Mouse (Mus musculus): ENCODE data around the gene 1810010D01Rik. TPM values are rescaled to one million over a fixed set of nuclear protein-coding genes. Genes with fewer than 3 reads are reported as not detected.

1810010D01Rik gene
- polyA plus RNA-seq, 2 experiments: 0.61 to 2.8 TPM

DNA sequence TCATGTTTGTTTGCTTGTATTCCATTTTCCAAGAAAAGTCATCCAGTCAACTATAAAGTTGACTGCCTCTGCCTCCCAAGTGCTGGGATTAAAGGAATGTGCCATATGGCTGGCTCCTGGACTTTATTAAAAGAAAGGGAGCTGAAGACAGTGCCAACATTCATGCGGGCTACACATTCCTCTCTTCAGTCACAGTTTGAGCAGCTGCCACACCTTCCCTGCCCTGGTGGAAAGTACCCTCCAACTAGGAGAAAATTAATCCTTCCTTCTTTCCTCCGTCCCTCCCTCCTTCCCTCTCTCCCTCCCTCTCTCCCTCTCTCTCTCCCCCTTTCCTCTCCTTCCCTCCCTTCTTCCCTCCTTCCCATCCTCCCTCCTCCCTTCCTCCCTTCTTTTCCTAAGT, 8.2 kb downstream of the 1810010D01Rik start:
- no peak overlapping the region for H3K4me3 ChIP-seq (replicated peaks; ENCODE audit: low read length)
- no peak for TF ChIP-seq POLR2A (IDR thresholded peaks at IDR 0.05; ENCODE audit: borderline replicate concordance, extremely low read depth, insufficient read depth, insufficient read length)
- DNase-seq (ENCODE audit: low spot score): peak; percentile 70
- WGBS: 33% methylated on average over 2 of the region's 2 CpGs
- no peaks in the 10 kb centered on the region for H3K9me3 ChIP-seq (ENCODE audit: control insufficient read depth, low read length)
- no peak overlapping the region for H3K27ac ChIP-seq (replicated peaks; ENCODE audit: low read depth, low read length)
- ATAC-seq (ENCODE audit: low FRiP score, low read depth): no peak; the same call in 1 of the 2 replicates
- H3K36me3 ChIP-seq (ENCODE audit: control insufficient read depth, insufficient read depth, low read length): no peaks in the 10 kb centered on the region
- H3K4me2 ChIP-seq (replicated peaks; ENCODE audit: low read depth, low read length, severe bottlenecking): no peak overlapping the region
- no peak overlapping the region for H3K9ac ChIP-seq (ENCODE audit: low read depth, low read length, severe bottlenecking)
- peaks cover 30% of the 10 kb centered on the region for H3K4me1 ChIP-seq (ENCODE audit: control insufficient read depth, insufficient read depth, low read length)
- no peaks in the 10 kb centered on the region for H3K27me3 ChIP-seq (ENCODE audit: control insufficient read depth, insufficient read depth, low read length)

DNA sequence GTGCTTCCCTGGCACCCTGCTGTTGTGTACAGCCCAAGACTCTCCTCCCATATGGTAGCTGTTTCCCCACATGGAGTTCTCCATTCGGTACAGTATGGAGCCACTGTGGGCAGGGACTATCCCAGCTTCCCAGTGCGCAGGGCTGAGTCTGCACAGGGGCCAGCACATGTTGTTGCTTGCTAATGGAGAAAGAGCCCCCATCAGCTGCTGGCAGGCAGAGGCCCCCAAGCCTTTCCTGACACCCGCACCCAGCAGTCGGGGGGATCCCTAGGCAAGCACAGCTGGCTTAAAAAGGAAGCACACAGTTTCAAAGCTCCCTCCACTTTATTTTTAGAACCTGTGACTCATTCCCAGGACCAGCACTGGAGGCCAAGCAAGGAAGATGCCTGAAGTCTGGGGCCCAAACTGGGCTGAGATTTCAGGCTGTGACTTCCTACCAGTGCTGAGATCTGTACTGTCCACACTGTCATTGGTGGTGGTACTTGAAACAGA, 9.7 kb downstream of the 1810010D01Rik start:
- Histone ChIP-seq H3K9me3 (ENCODE audit: control insufficient read depth, low read length) (no peaks in the 10 kb centered on the region), H3K4me3 (replicated peaks; ENCODE audit: low read length) (no peak overlapping the region), H3K4me2 (replicated peaks; ENCODE audit: low read depth, low read length, severe bottlenecking) (0 out of 2 replicates have a peak overlapping the region, but pooled peaks have one; percentile 10), H3K4me1 (ENCODE audit: control insufficient read depth, insufficient read depth, low read length) (peaks cover 41% of the 10 kb centered on the region), H3K27ac (replicated peaks; ENCODE audit: low read depth, low read length) (peak overlapping the region; percentile 65; the same call in 1 of the 2 replicates), H3K27me3 (ENCODE audit: control insufficient read depth, insufficient read depth, low read length) (no peaks in the 10 kb centered on the region), H3K9ac (ENCODE audit: low read depth, low read length, severe bottlenecking) (no peak overlapping the region), H3K36me3 (ENCODE audit: control insufficient read depth, insufficient read depth, low read length) (no peaks in the 10 kb centered on the region)
- ATAC-seq (ENCODE audit: low FRiP score, low read depth) (peak; percentile 36; the same call in 1 of the 2 replicates), DNase-seq (ENCODE audit: low spot score) (peak; percentile 47)
- TF ChIP-seq POLR2A (IDR thresholded peaks at IDR 0.05; ENCODE audit: borderline replicate concordance, extremely low read depth, insufficient read depth, insufficient read length): no peak
- 26% methylated on average over 4 of the region's 4 CpGs for WGBS

DNA sequence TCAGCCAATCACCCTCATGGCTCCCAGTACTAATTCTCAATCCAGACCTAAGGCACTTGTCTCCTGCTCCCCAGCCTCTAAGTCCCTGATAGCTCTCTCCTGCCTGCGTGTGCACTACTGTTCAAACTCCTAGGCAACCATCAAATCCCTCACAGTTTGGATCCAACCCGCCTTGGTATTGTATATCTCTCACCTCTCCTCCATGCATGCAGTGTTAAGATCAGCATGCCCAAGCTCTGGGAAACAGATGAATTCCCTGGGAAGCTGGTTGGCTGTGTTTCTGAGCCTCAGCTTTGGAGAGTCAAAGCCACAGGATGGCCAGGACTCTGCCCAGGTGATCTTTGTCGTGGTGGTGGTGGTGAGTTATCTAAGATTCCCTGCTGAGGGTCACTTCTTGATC, 10.2 kb downstream of the 1810010D01Rik start:
- peak overlapping the region; percentile 65; the same call in 1 of the 2 replicates for H3K27ac ChIP-seq (replicated peaks; ENCODE audit: low read depth, low read length)
- no peak for TF ChIP-seq POLR2A (IDR thresholded peaks at IDR 0.05; ENCODE audit: borderline replicate concordance, extremely low read depth, insufficient read depth, insufficient read length)
- H3K4me1 ChIP-seq (ENCODE audit: control insufficient read depth, insufficient read depth, low read length): peaks cover 43% of the 10 kb centered on the region
- H3K36me3 ChIP-seq (ENCODE audit: control insufficient read depth, insufficient read depth, low read length): no peaks in the 10 kb centered on the region
- no peak overlapping the region for H3K4me3 ChIP-seq (replicated peaks; ENCODE audit: low read length)
- DNase-seq (ENCODE audit: low spot score) (no peak), ATAC-seq (ENCODE audit: low FRiP score, low read depth) (no peak)
- no peaks in the 10 kb centered on the region for H3K9me3 ChIP-seq (ENCODE audit: control insufficient read depth, low read length)
- WGBS: 54% methylated on average over 3 of the region's 3 CpGs
- H3K27me3 ChIP-seq (ENCODE audit: control insufficient read depth, insufficient read depth, low read length): no peaks in the 10 kb centered on the region
- no peak overlapping the region for H3K9ac ChIP-seq (ENCODE audit: low read depth, low read length, severe bottlenecking)
- no peak overlapping the region for H3K4me2 ChIP-seq (replicated peaks; ENCODE audit: low read depth, low read length, severe bottlenecking)

DNA sequence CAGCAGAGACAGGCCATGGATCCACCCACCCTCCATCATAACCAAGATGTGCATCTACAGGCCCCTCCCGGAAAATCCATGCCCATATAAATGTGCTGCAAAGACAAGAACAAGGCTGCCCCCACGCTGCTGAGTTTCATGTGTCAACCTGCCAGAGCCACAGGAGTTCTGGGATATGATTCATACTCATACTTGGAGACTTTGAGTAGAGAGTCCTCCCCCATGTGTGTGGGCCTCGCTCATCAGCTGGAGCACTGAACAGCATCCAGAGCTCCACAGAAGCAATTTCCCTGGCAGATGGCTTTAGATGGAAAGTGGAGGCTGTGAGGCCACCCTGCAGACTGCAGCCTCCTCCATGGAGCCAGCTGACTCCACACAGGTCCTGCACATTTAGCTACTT, 10.9 kb downstream of the 1810010D01Rik start:
- H3K9ac ChIP-seq (ENCODE audit: low read depth, low read length, severe bottlenecking): no peak overlapping the region
- no peaks in the 10 kb centered on the region for H3K27me3 ChIP-seq (ENCODE audit: control insufficient read depth, insufficient read depth, low read length)
- H3K4me2 ChIP-seq (replicated peaks; ENCODE audit: low read depth, low read length, severe bottlenecking): no peak overlapping the region
- DNase-seq (ENCODE audit: low spot score) (no peak), ATAC-seq (ENCODE audit: low FRiP score, low read depth) (no peak)
- H3K27ac ChIP-seq (replicated peaks; ENCODE audit: low read depth, low read length): no peak overlapping the region
- no peaks in the 10 kb centered on the region for H3K36me3 ChIP-seq (ENCODE audit: control insufficient read depth, insufficient read depth, low read length)
- H3K4me3 ChIP-seq (replicated peaks; ENCODE audit: low read length): no peak overlapping the region
- peaks cover 43% of the 10 kb centered on the region for H3K4me1 ChIP-seq (ENCODE audit: control insufficient read depth, insufficient read depth, low read length)
- TF ChIP-seq POLR2A (IDR thresholded peaks at IDR 0.05; ENCODE audit: borderline replicate concordance, extremely low read depth, insufficient read depth, insufficient read length): no peak
- WGBS: 65% methylated on average over 3 of the region's 3 CpGs
- H3K9me3 ChIP-seq (ENCODE audit: control insufficient read depth, low read length): no peaks in the 10 kb centered on the region

DNA sequence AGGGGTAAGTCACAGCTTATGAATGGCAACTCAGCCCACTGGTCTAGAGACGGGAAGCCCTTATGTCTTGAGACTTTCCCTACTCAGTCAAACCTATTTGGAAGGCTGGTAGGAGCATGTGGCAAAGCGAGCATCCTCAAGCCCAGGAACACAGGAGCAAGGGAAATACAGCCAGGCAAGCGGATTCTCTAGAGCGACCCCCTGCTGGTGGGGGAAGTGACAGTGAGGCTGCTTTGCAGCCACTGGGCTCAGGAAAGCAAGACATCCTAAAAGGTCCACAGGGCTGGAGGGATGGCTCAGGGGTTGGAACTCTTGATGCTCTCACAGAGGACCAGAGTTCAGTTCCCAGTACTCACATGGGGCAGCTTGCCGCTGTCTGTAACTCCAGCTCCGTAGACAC, 11.6 kb downstream of the 1810010D01Rik start:
- TF ChIP-seq POLR2A (IDR thresholded peaks at IDR 0.05; ENCODE audit: borderline replicate concordance, extremely low read depth, insufficient read depth, insufficient read length): no peak

More for the DNA sequence above, 11.6 kb downstream of the 1810010D01Rik start:
- H3K27me3 ChIP-seq (ENCODE audit: control insufficient read depth, insufficient read depth, low read length): no peaks in the 10 kb centered on the region
- DNase-seq (ENCODE audit: low spot score) (no peak), ATAC-seq (ENCODE audit: low FRiP score, low read depth) (no peak)
- H3K36me3 ChIP-seq (ENCODE audit: control insufficient read depth, insufficient read depth, low read length): no peaks in the 10 kb centered on the region
- H3K4me1 ChIP-seq (ENCODE audit: control insufficient read depth, insufficient read depth, low read length): peaks cover 43% of the 10 kb centered on the region
- H3K27ac ChIP-seq (replicated peaks; ENCODE audit: low read depth, low read length): no peak overlapping the region
- WGBS: 87% methylated on average over 6 of the region's 6 CpGs
- no peak overlapping the region for H3K9ac ChIP-seq (ENCODE audit: low read depth, low read length, severe bottlenecking)
- no peak overlapping the region for H3K4me3 ChIP-seq (replicated peaks; ENCODE audit: low read length)
- no peaks in the 10 kb centered on the region for H3K9me3 ChIP-seq (ENCODE audit: control insufficient read depth, low read length)
- H3K4me2 ChIP-seq (replicated peaks; ENCODE audit: low read depth, low read length, severe bottlenecking): no peak overlapping the region

All from limb, embryonic 14.5 days (tissue).